Mouse (Mus musculus) left cerebral cortex, adult 6 months (tissue): Measurements from ENCODE around the gene 4930503B20Rik. TPM values are rescaled to one million over a fixed set of nuclear protein-coding genes. Genes with fewer than 3 reads are reported as not detected.

ENCODE experiments used
- long read RNA-seq, 2 experiments: library from polyadenylated mRNA; unstranded; transcript quantifications; one replicate each; pipeline ENCODE4 v2.0.0; 2019 to 2020
- polyA plus RNA-seq: library from polyadenylated mRNA; unstranded; fragments of <200 nt; fragmentation: Nextera tagmentation; gene quantifications from 2 replicates; pipeline ENCODE4 v1.2.3, GENCODE M21; 2021

4930503B20Rik gene
- not detected in 2 replicates for polyA plus RNA-seq
- long read RNA-seq, experiment 1: 0 reads
- long read RNA-seq, experiment 2: 0 reads

DNA sequence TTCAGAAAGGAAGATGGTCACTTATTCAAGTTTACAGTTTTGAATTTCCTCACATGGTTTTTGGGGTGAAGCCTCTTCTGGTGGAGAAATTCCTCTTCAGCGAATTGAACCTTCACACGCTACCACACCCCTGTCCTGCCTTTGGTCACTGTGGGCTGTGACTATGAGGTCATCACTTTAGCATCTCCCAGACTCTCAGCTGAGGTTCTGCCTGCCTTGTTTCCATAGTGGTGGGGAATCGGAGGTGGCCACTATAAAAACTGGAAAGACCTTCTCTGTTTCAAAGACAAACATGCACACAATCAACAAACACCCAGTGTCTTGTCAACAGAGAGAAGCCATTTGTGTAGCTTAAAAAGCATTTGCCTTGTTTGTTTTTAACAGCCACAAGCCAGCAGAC is at the start of gene 4930503B20Rik:
Gene 4930503B20Rik (minus strand): TSS at position 101 of the 400 bp plus-strand sequence.

DNA sequence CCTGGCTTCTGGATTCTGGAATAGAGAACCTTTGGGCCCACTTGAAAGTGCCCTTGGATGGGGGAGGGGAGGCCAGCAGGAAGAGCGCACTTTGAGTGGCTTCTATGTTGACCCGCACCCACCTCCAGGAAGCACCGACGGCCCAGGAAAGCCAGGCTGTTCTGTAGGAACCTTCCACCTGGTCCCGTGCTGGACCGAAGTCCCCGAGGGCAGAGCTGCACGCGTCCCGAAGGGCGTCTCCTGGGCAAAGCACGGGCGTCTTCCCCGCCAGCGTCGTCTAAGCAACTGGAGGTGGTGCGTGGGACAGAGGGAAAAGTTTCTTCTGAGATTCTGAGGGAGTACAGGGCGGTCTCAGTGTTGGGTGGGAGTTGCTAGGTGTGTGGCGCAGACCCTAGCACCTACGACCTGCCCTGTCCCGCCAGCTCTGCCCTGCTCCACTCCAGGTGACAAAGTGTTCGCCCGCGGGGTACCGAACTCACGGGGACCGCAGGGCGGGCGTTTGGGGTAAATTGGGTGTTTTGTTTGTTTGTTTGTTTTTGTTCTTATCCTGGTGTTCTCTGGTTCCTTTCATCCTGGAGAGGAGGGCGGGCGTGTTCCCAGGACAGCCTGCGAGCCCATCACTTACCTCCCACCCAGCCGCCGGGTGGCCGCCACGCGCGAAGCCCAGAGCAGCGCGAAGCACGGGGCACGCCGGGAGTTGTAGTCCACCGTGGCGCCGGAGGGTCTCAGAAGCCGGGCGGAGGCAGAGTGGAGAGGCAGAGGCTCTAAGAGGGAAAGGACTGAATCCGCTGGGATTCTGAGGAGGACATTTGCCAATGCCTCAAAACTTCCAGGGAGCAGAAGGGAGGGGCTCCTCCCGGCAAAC is 33.9 kb upstream of the 4930503B20Rik start, which contains the start of gene Samd13:
Gene Samd13 (minus strand): TSS at position 782 of the 865 bp plus-strand sequence.

DNA sequence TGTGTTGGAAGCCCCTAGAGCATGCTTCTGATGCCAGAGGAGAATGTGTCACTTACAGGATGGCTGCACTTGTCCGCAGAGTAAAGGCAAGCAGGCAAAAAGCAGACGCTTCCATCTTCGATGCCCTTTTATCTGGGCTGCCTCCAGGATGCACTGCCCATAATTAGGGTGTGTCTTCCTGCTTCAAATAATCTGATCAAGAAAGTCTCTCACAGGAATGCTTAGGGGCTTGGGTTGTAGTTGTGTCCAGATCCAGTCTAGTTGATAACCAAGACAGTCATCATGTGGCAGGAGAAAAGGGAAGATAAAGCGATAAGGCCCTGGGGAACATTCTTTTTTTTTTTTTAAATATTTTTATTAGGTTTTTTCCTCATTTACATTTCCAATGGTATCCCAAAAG is 35.6 kb downstream of the 4930503B20Rik start, which contains the start of gene Dnase2b:
Gene Dnase2b (minus strand): TSS at position 101 of the 400 bp plus-strand sequence.

Other genes with a start within 250 kb of the 4930503B20Rik start
- 18.1 and 35.3 TPM in 2 replicates for gene Ssx2ip, start 246.7 kb downstream of the 4930503B20Rik start, polyA plus RNA-seq
- gene Ctbs, start 201.5 kb downstream of the 4930503B20Rik start, polyA plus RNA-seq: 6.4 and 6.6 TPM in 2 replicates
- 0.93 and 1.0 TPM in 2 replicates for gene Spata1, start 151.6 kb downstream of the 4930503B20Rik start, polyA plus RNA-seq
- gene Gng5, start 151.5 kb downstream of the 4930503B20Rik start, polyA plus RNA-seq: 279 and 373 TPM in 2 replicates
- gene Rpf1, start 129.9 kb downstream of the 4930503B20Rik start, polyA plus RNA-seq: 12.2 and 12.4 TPM in 2 replicates
- 0.39 and 0.88 TPM in 2 replicates for gene Uox, start 80.9 kb downstream of the 4930503B20Rik start, polyA plus RNA-seq
- not detected in 2 replicates for gene Dnase2b, start 35.7 kb downstream of the 4930503B20Rik start, polyA plus RNA-seq
- gene Samd13, start 34.3 kb upstream of the 4930503B20Rik start, polyA plus RNA-seq: 0.64 and 0.85 TPM in 2 replicates
- 138 and 190 TPM in 2 replicates for gene Prkacb, start 161.7 kb upstream of the 4930503B20Rik start, polyA plus RNA-seq
- gene Ttll7, start 201.1 kb upstream of the 4930503B20Rik start, polyA plus RNA-seq: 66.6 and 74.1 TPM in 2 replicates